Mouse (Mus musculus) lung, postnatal 0 days (tissue): ENCODE results near the gene Hectd2.

Experiments used
- CTCF ChIP-seq: IDR thresholded peaks from 2 replicates; pipeline ENCODE4 v1.5.1; 2016; ENCODE audit warnings: antibody characterized with exemption, mild to moderate bottlenecking
- EP300 ChIP-seq: IDR thresholded peaks from 2 replicates; pipeline ENCODE4 v1.6.1; 2016; ENCODE audit warnings: antibody characterized with exemption, mild to moderate bottlenecking, control low read depth

GRCm38 (mm10) chr19:36534766-36535140, 19.7 kb upstream of the Hectd2 start:
- TF ChIP-seq EP300: no peak
- TF ChIP-seq CTCF: no peak
